Mouse (Mus musculus) forebrain, embryonic 14.5 days (tissue): ENCODE results near the gene Tac2. TPM values are rescaled to one million over a fixed set of nuclear protein-coding genes. Genes with fewer than 3 reads are reported as not detected.
"Not testable (repeated sequence)": the region's sequence is repeated elsewhere in the genome, so short reads cannot be mapped to it uniquely, and the experiment has no call there.

Experiments
- ATAC-seq: fragments of 200-750 bp; cut with Nextera tagmentation; 2 replicates; pipeline ENCODE4 v1.8.0; 2017; ENCODE audit warnings: mild to moderate bottlenecking, moderate library complexity
- DNase-seq: peaks from one replicate; pipeline ENCODE4 v3.0.0-alpha.2; 2015; ENCODE audit warnings: low spot score
- H3K27ac ChIP-seq: fragments of 300-500 bp; sonication (generic); 2 replicates; pipeline ENCODE4 v1.5.1; 2014; ENCODE audit warnings: low read depth, mild to moderate bottlenecking, control low read depth, low read length, moderate library complexity
- H3K27me3 ChIP-seq: fragments of 300-500 bp; sonication (generic); replicated peaks from 2 replicates; pipeline ENCODE4 v1.6.1; 2014; ENCODE audit warnings: low read length, control low read depth, mixed read lengths; ENCODE audit not compliant: control insufficient read depth, insufficient read depth
- H3K36me3 ChIP-seq: fragments of 300-500 bp; sonication (generic); 2 replicates; pipeline ENCODE4 v1.6.1; 2014; ENCODE audit warnings: low read length, control low read depth; ENCODE audit not compliant: control insufficient read depth, insufficient read depth
- H3K4me1 ChIP-seq: fragments of 300-500 bp; sonication (generic); 2 replicates; pipeline ENCODE4 v1.6.1; 2014; ENCODE audit warnings: antibody characterized with exemption, low read length, control low read depth; ENCODE audit not compliant: control insufficient read depth, insufficient read depth
- H3K4me2 ChIP-seq: fragments of 300-500 bp; sonication (generic); 2 replicates; pipeline ENCODE4 v1.6.1; 2014; ENCODE audit warnings: mild to moderate bottlenecking, control low read depth, low read length
- H3K4me3 ChIP-seq: fragments of 300-500 bp; sonication (generic); 2 replicates; pipeline ENCODE4 v1.5.1; 2014; ENCODE audit warnings: low read depth, low read length, control low read depth
- H3K9ac ChIP-seq: fragments of 300-500 bp; sonication (generic); 2 replicates; pipeline ENCODE4 v1.6.1; 2014; ENCODE audit warnings: mild to moderate bottlenecking, low read length, control low read depth, moderate library complexity
- H3K9me3 ChIP-seq: fragments of 300-500 bp; sonication (generic); replicated peaks from 2 replicates; pipeline ENCODE4 v1.6.1; 2016; ENCODE audit warnings: low read length, control low read depth, mixed read lengths; ENCODE audit not compliant: control insufficient read depth
- WGBS: fragments of 180-500 bp; shearing (Covaris S2); extraction: QIAGEN DNeasy Blood & Tissue Kit; methylation state at CpG from one replicate; pipeline ENCODE4 v1.1.7; 2014; 5-methylcytosine and 5-hydroxymethylcytosine counted together
- polyA plus RNA-seq: library from polyadenylated mRNA; unstranded; fragments of >200 nt; fragmentation: Nextera tagmentation; extraction: Ambion mirVana; gene quantifications from 2 replicates; pipeline ENCODE4 v1.2.1, GENCODE M21; 2014

Gene Tac2
- polyA plus RNA-seq, 1 experiment from 2014 or later, result 2.6 TPM

DNA sequence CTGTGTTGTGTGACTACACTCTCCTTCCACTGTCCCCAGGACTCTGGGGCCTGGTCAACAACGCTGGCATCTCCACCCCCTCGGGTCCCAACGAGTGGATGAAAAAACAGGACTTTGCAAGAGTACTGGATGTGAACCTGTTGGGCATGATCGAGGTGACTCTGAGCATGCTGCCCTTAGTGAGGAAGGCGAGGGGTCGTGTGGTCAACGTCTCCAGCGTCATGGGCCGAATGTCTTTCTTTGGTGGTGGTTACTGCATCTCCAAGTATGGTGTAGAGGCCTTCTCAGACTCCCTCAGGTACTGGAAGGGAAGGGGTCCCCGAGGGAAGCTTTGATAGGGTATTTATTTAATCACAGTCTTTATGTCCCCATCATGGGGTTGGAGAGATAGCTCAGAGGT is 38.6 kb downstream of the Tac2 start:
- not testable (repeated sequence) for H3K4me3 ChIP-seq, H3K4me2 ChIP-seq, ATAC-seq, H3K27ac ChIP-seq, DNase-seq, H3K9me3 ChIP-seq, H3K4me1 ChIP-seq, H3K9ac ChIP-seq, H3K36me3 ChIP-seq, H3K27me3 ChIP-seq
- WGBS, result 93% methylated on average over 10 of the region's 10 CpGs

DNA sequence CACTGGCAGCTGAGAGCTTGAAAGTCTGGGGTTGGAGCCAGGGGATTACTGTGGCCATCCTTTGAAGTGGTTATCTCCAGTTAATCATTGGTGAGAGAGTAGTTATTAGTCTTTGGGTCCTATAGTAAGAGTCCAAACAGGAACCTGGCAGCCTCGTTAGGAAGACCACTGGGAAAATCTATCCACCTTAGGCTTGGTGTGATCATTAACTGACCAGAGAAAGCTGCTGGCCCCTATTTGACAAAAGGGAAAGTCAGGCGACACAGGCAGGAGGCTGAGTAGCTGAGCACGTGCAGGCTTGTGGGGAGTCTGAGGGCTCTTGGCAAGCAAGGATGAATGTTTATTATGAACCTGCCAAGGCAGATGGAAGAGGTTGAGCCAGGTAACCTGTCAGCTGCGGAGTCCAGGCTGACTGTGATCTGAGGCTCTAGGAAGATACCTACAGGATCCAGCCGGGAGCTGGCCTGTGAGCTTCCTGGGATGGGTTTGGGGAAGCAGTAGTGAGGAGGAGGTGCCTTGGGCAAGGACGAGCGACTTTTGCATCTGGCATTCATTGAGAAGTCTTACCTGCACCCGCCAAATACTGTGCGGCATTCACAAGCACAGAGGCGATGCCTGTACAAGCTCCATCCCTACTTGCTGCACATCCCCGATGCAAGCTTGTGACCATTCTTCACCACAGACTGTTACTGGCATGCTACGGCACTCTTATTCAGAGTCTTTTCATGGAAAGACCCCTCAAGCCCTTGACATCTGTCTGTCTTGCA is 39.8 kb downstream of the Tac2 start:
- no peak overlapping the region for H3K4me3 ChIP-seq
- H3K27me3 ChIP-seq, result no peaks in the 10 kb centered on the region
- no peak overlapping the region for H3K9ac ChIP-seq
- no peak overlapping the region for H3K4me2 ChIP-seq
- no peaks in the 10 kb centered on the region for H3K36me3 ChIP-seq
- DNase-seq, result no peak
- 70% methylated on average over 12 of the region's 12 CpGs for WGBS
- H3K27ac ChIP-seq, result no peak overlapping the region
- no peak for ATAC-seq
- no peaks in the 10 kb centered on the region for H3K4me1 ChIP-seq
- H3K9me3 ChIP-seq, result no peaks in the 10 kb centered on the region

DNA sequence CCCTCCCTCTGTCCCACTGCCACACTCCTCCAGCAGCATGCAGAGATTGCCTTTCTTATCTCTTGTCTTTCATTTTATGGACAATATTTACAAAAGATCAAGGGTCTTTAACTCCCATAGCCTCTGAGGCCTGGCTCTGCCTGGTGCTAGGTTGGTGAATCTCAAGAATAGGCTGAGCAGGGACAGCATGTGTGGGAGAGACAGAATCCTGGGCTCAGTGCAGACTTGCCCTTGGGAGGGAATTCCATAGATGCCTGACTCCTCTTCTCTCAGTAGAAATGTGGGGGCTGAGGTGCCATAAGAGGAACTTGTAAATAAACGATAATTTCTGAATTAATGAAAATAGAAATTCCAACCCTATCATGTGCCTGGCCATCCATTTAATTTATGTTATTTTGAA is 42.3 kb downstream of the Tac2 start:
- no peaks in the 10 kb centered on the region for H3K27me3 ChIP-seq
- H3K36me3 ChIP-seq, result no peaks in the 10 kb centered on the region
- DNase-seq (no peak), ATAC-seq (no peak)
- H3K9me3 ChIP-seq, result no peaks in the 10 kb centered on the region
- H3K27ac ChIP-seq, result no peak overlapping the region
- WGBS, result 81% methylated on average over 1 of the region's 1 CpGs
- no peak overlapping the region for H3K4me3 ChIP-seq
- H3K9ac ChIP-seq, result no peak overlapping the region
- no peaks in the 10 kb centered on the region for H3K4me1 ChIP-seq
- H3K4me2 ChIP-seq, result no peak overlapping the region

DNA sequence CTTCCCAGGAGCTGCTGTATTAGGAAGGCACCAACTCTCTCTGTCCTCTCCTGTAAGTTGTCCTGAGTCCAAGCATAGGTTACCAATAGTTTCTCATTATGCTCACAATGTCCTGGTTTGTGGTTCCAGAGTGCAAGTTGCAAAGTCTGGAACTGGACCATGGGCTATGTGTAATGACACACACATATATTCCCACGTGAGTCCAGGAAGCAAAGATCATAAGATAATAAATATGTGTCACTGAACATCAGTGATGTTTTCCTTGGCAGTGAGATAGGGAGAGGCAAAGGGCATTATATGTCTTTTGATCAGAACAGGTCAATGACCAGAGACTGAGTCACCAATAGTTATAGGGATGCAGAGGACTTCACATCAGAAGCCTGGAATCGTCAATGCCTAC is 51.7 kb downstream of the Tac2 start, which contains the start of gene Rdh9:
TSS of gene Rdh9 (plus strand) at position 376 of the 400 bp plus-strand sequence.
- 81% methylated on average over 2 of the region's 2 CpGs for WGBS

More for the DNA sequence above, 51.7 kb downstream of the Tac2 start, which contains the start of gene Rdh9:
- no peak within 1 kb of the TSS for H3K9ac ChIP-seq
- no peak within 1 kb of the TSS for H3K4me2 ChIP-seq
- H3K36me3 ChIP-seq, result no peaks in the 10 kb centered on the region
- ATAC-seq (no peak), DNase-seq (no peak)
- H3K9me3 ChIP-seq, result no peaks in the 10 kb centered on the region
- no peaks in the 10 kb centered on the region for H3K4me1 ChIP-seq
- no peak within 1 kb of the TSS for H3K4me3 ChIP-seq
- no peak within 1 kb of the TSS for H3K27ac ChIP-seq
- no peaks in the 10 kb centered on the region for H3K27me3 ChIP-seq

Other genes starting within 250 kb of the Tac2 start
- 0.41 TPM in 1 of 2 replicates, not detected in the other for gene Stac3, start 222.8 kb upstream of the Tac2 start, polyA plus RNA-seq
- 12.5 and 17.2 TPM in 2 replicates for gene Ndufa4l2, start 209.5 kb upstream of the Tac2 start, polyA plus RNA-seq
- gene Shmt2, start 202.0 kb upstream of the Tac2 start, polyA plus RNA-seq, result 53.1 and 65.1 TPM in 2 replicates
- gene Nxph4, start 189.9 kb upstream of the Tac2 start, polyA plus RNA-seq, result 32.1 and 35.4 TPM in 2 replicates
- 60.2 and 81.2 TPM in 2 replicates for gene Lrp1, start 103.3 kb upstream of the Tac2 start, polyA plus RNA-seq
- 3.4 and 3.7 TPM in 2 replicates for gene Stat6, start 81.5 kb upstream of the Tac2 start, polyA plus RNA-seq
- gene Nemp1, start 57.6 kb upstream of the Tac2 start, polyA plus RNA-seq, result 5.8 TPM in 2 replicates
- 1.8 and 1.9 TPM in 2 replicates for gene Nab2, start 55.9 kb upstream of the Tac2 start, polyA plus RNA-seq
- gene Myo1a, start 19.3 kb upstream of the Tac2 start, polyA plus RNA-seq, result 0.67 and 1.3 TPM in 2 replicates
- gene Zbtb39, start 15.1 kb downstream of the Tac2 start, polyA plus RNA-seq, result 4.5 and 5.0 TPM in 2 replicates
- 0.30 and 0.78 TPM in 2 replicates for gene Gpr182, start 27.3 kb downstream of the Tac2 start, polyA plus RNA-seq
- 0.05 TPM in 1 of 2 replicates, not detected in the other for gene Rdh1, start 35.2 kb downstream of the Tac2 start, polyA plus RNA-seq
- gene Rdh16f1, start 35.3 kb downstream of the Tac2 start, polyA plus RNA-seq, result not detected in 2 replicates
- 0.08 and 0.12 TPM in 2 replicates for gene Rdh9, start 51.9 kb downstream of the Tac2 start, polyA plus RNA-seq
- 0.06 TPM in 1 of 2 replicates, not detected in the other for gene Rdh16, start 76.7 kb downstream of the Tac2 start, polyA plus RNA-seq
- not detected in 2 replicates for gene Rdh19, start 125.5 kb downstream of the Tac2 start, polyA plus RNA-seq
- not detected in 2 replicates for gene Rdh16f2, start 142.0 kb downstream of the Tac2 start, polyA plus RNA-seq
- not detected in 2 replicates for gene Rdh7, start 164.3 kb downstream of the Tac2 start, polyA plus RNA-seq
- not detected in 2 replicates for gene Sdr9c7, start 174.0 kb downstream of the Tac2 start, polyA plus RNA-seq